In genomic region chr12:69618590-69618989, GRCm38 (mm10) we compare ENCODE assay signal across 7 mouse cellular contexts. TPM values are rescaled to one million over a fixed set of nuclear protein-coding genes. Genes with fewer than 3 reads are reported as not detected.
DNase-seq lines count a peak whose midpoint lies in the region; ATAC-seq and TF ChIP-seq lines count a peak whose summit lies in the region.
"Not testable (repeated sequence)": the region's sequence is repeated elsewhere in the genome, so short reads cannot be mapped to it uniquely, and the experiment has no call there.

No protein-coding gene starts in this region.

- H3K4me1 ChIP-seq in intestine, postnatal 0 days (replicated peaks; ENCODE audit: control insufficient read depth, insufficient read depth, low read length); testis, adult 2 months (ENCODE audit: control insufficient read depth, insufficient read depth, low read length): not testable (repeated sequence)

- not testable (repeated sequence) for TF ChIP-seq POLR2A in testis, adult 2 months (IDR thresholded peaks at IDR 0.05; ENCODE audit: control insufficient read depth, low read depth, low read length)

- not testable (repeated sequence) for H3K27me3 ChIP-seq in intestine, postnatal 0 days (replicated peaks; ENCODE audit: control insufficient read depth, insufficient read depth, low read length); testis, adult 2 months (ENCODE audit: control insufficient read depth, insufficient read depth, low read length)

- H3K27ac ChIP-seq in intestine, postnatal 0 days (ENCODE audit: low read depth, low read length): peak overlapping the region; percentile 43; the same call in 1 of the 2 replicates
- H3K27ac ChIP-seq in testis, adult 2 months (ENCODE audit: control insufficient read depth, insufficient read depth, low read depth, low read length): peak overlapping the region; percentile 42

- ATAC-seq in intestine, postnatal 0 days: peak; percentile 57

- not testable (repeated sequence) for H3K4me3 ChIP-seq in intestine, postnatal 0 days (ENCODE audit: low read depth, low read length); testis, adult 2 months (ENCODE audit: control insufficient read depth, low read depth, low read length)

- not testable (repeated sequence) for H3K9ac ChIP-seq in intestine, postnatal 0 days (ENCODE audit: low read depth, low read length)

- DNase-seq in adrenal gland, adult (ENCODE audit: inconsistent age in 2 of 2, low spot score in 1 of 2): peak; percentile 65 to 79
- DNase-seq in adrenal gland, adult 8-10 months: peak; percentile 19
- peak; percentile 15 to 48 for DNase-seq in adrenal gland, postnatal 36 days
- peak; percentile 49 for DNase-seq in ovary, adult 18-20 months (ENCODE audit: low spot score)
- DNase-seq in yolk sac, embryonic 10.5 days (ENCODE audit: low spot score): peak; percentile 49

- 46% methylated on average over 5 of the region's 5 CpGs for WGBS in intestine, postnatal 0 days

- peaks cover 12% of the 10 kb centered on the region for H3K36me3 ChIP-seq in intestine, postnatal 0 days (ENCODE audit: control insufficient read depth, insufficient read depth)
- not testable (repeated sequence) for H3K36me3 ChIP-seq in testis, adult 2 months (ENCODE audit: control insufficient read depth, insufficient read depth, low read length)

- not testable (repeated sequence) for H3K4me2 ChIP-seq in intestine, postnatal 0 days (replicated peaks; ENCODE audit: low read depth)

- H3K9me3 ChIP-seq in intestine, postnatal 0 days (ENCODE audit: control insufficient read depth): not testable (repeated sequence)

- TF ChIP-seq CTCF in intestine, postnatal 0 days (IDR thresholded peaks at IDR 0.05; ENCODE audit: low read depth); testis, adult 2 months (IDR thresholded peaks at IDR 0.05; ENCODE audit: control insufficient read depth, insufficient read depth, insufficient replicate concordance, low read depth, low read length): not testable (repeated sequence)

RNA-seq across cellular contexts. Expression of gene Vcpkmt, which starts 35.8 kb away (rescaled TPM):
- total RNA-seq in adrenal gland, adult 8-10 months (2022): 10 to 100 TPM; 14.5 to 21.8 (median 18.3) TPM
- total RNA-seq in adrenal gland, postnatal 36 days (2021): 10 to 100 TPM; 11.5 to 14.9 TPM
- 17.5 and 19.4 TPM in 2 replicates for polyA plus RNA-seq in intestine, postnatal 0 days (2015; fragmentation: Nextera tagmentation; extraction: Ambion mirVana)
- polyA plus RNA-seq in testis, adult 2 months (2012; rRNA removed): 4.3 and 4.6 TPM in 2 replicates

Comparison
In these comparisons a context has a peak if more than half of its experiments do, and no peak if none do; other contexts are left out.
1. DNase-seq: peak in every context shown above with its lines; median percentile 72 in adrenal gland, adult; 49 in ovary, adult 18-20 months; 49 in yolk sac, embryonic 10.5 days; 32 in adrenal gland, postnatal 36 days; 19 in adrenal gland, adult 8-10 months.